Mouse (Mus musculus) heart, adult 2 months (tissue): ENCODE measurements around the gene Pcp4.

Source experiments
- CTCF ChIP-seq: fragments of 200-600 bp; IDR thresholded peaks from 2 replicates; pipeline ENCODE4 v1.8.1; 2022; ENCODE audit warnings: antibody characterized with exemption, mild to moderate bottlenecking, moderate library complexity
- EP300 ChIP-seq: fragments of 200-500 bp; IDR thresholded peaks from 2 replicates; pipeline ENCODE4 v1.6.1; 2011; ENCODE audit warnings: low read depth, low read length, control low read depth; ENCODE audit not compliant: insufficient read depth
- POLR2A ChIP-seq: fragments of 200-500 bp; IDR thresholded peaks from 2 replicates; pipeline ENCODE4 v1.6.1; 2011; ENCODE audit warnings: mild to moderate bottlenecking, low read depth, low read length, control low read depth; ENCODE audit not compliant: insufficient read depth

GRCm38 (mm10) chr16:96498951-96499350, 31.5 kb downstream of the Pcp4 start:
- TF ChIP-seq CTCF (no peak), POLR2A (no peak), EP300 (no peak)
